Comparison of ENCODE assay signal across 9 mouse cellular contexts in genomic region chr16:57753539-57754280, GRCm38 (mm10). TPM values are rescaled to one million over a fixed set of nuclear protein-coding genes. Genes with fewer than 3 reads are reported as not detected.
A peak's percentile ranks its signal among the peaks of the same experiment; 100 is the strongest.
DNase-seq lines count a peak whose midpoint lies in the region; ATAC-seq lines count a peak whose summit lies in the region.
"Had no signal": no experiment of that assay in that cellular context is flagged by ENCODE, and none has a peak within 500 bp of the region (broad histone marks: within the 10 kb centered on the region; RNA-seq: fewer than 3 reads in every experiment).

No protein-coding gene starts in this region.

- DNase-seq in hindbrain, embryonic 14.5 days (ENCODE audit: low spot score), result no peak
- DNase-seq in hindbrain, embryonic 10.5 days (ENCODE audit: low spot score), result no peak
- DNase-seq in right cerebral cortex, postnatal 25 days, result no peak
- DNase-seq in ovary, postnatal 36 days (ENCODE audit: low spot score), result no peak
- DNase-seq: right cerebral cortex, adult 18-20 months; thymus, postnatal 4 days had no signal

- H3K9ac ChIP-seq in hindbrain, embryonic 14.5 days, result no peak overlapping the region
- H3K9ac ChIP-seq in heart, embryonic 15.5 days, result no peak overlapping the region
- H3K9ac ChIP-seq in limb, embryonic 15.5 days, result no peak overlapping the region

- H3K4me2 ChIP-seq in hindbrain, embryonic 14.5 days (replicated peaks), result peak overlapping the region; percentile 79; the same call in 1 of the 2 replicates
- peak overlapping the region; percentile 87 for H3K4me2 ChIP-seq in heart, embryonic 15.5 days
- H3K4me2 ChIP-seq in limb, embryonic 15.5 days, result peak overlapping the region; percentile 76; the same call in 1 of the 2 replicates

- ATAC-seq in hindbrain, embryonic 14.5 days (ENCODE audit: low FRiP score), result no peak
- no peak for ATAC-seq in heart, embryonic 15.5 days (replicated peaks; ENCODE audit: insufficient number of reproducible peaks, insufficient read depth, low FRiP score, low read depth)
- ATAC-seq in limb, embryonic 15.5 days (ENCODE audit: insufficient number of reproducible peaks, low FRiP score, low TSS enrichment, low read depth), result no peak

- H3K4me3 ChIP-seq in hindbrain, embryonic 14.5 days (replicated peaks; ENCODE audit: low read length), result no peak overlapping the region
- H3K4me3 ChIP-seq in hindbrain, embryonic 10.5 days, result no peak overlapping the region
- peak overlapping the region; percentile 52 for H3K4me3 ChIP-seq in brown adipose tissue, adult 24 weeks (ENCODE audit: insufficient read depth, low read depth, low read length)
- 0 out of 2 replicates have a peak overlapping the region, but pooled peaks have one; percentile 55 for H3K4me3 ChIP-seq in heart, embryonic 15.5 days
- H3K4me3 ChIP-seq in limb, embryonic 15.5 days, result peak overlapping the region; percentile 44

- no peaks in the 10 kb centered on the region for H3K9me3 ChIP-seq in hindbrain, embryonic 14.5 days (ENCODE audit: control insufficient read depth, low read length)
- H3K9me3 ChIP-seq in hindbrain, embryonic 10.5 days, result no peaks in the 10 kb centered on the region
- H3K9me3 ChIP-seq in heart, embryonic 15.5 days (replicated peaks), result no peaks in the 10 kb centered on the region
- H3K9me3 ChIP-seq in limb, embryonic 15.5 days, result no peaks in the 10 kb centered on the region

- peaks cover 12% of the 10 kb centered on the region; the same call in 1 of the 2 replicates for H3K4me1 ChIP-seq in hindbrain, embryonic 14.5 days (replicated peaks; ENCODE audit: control insufficient read depth, insufficient read depth, low read length)
- peaks cover 14% of the 10 kb centered on the region for H3K4me1 ChIP-seq in hindbrain, embryonic 10.5 days (replicated peaks)
- no peaks in the 10 kb centered on the region for H3K4me1 ChIP-seq in brown adipose tissue, adult 24 weeks (ENCODE audit: control insufficient read depth, insufficient read depth, insufficient read length, low read length)
- peaks cover 11% of the 10 kb centered on the region for H3K4me1 ChIP-seq in heart, embryonic 15.5 days (replicated peaks)
- H3K4me1 ChIP-seq in limb, embryonic 15.5 days, result peaks cover 22% of the 10 kb centered on the region

- no peaks in the 10 kb centered on the region for H3K36me3 ChIP-seq in hindbrain, embryonic 14.5 days (replicated peaks; ENCODE audit: control insufficient read depth, insufficient read depth)
- no peaks in the 10 kb centered on the region for H3K36me3 ChIP-seq in hindbrain, embryonic 10.5 days
- no peaks in the 10 kb centered on the region for H3K36me3 ChIP-seq in heart, embryonic 15.5 days
- H3K36me3 ChIP-seq in limb, embryonic 15.5 days, result no peaks in the 10 kb centered on the region

- WGBS in hindbrain, embryonic 14.5 days, result 70% methylated on average over 10 of the region's 10 CpGs
- 63% methylated on average over 10 of the region's 10 CpGs for whole genome bisulfite sequencing in hindbrain, embryonic 10.5 days
- 39% methylated on average over 10 of the region's 10 CpGs for WGBS in heart, embryonic 15.5 days
- 41% methylated on average over 10 of the region's 10 CpGs for WGBS in limb, embryonic 15.5 days

- H3K27ac ChIP-seq in hindbrain, embryonic 14.5 days, result no peak overlapping the region
- H3K27ac ChIP-seq in hindbrain, embryonic 10.5 days, result no peak overlapping the region
- H3K27ac ChIP-seq in brown adipose tissue, adult 24 weeks (replicated peaks; ENCODE audit: low read depth, low read length), result no peak overlapping the region
- no peak overlapping the region for H3K27ac ChIP-seq in heart, embryonic 15.5 days
- peak overlapping the region; percentile 22; the same call in 1 of the 2 replicates for H3K27ac ChIP-seq in limb, embryonic 15.5 days

- no peaks in the 10 kb centered on the region for H3K27me3 ChIP-seq in hindbrain, embryonic 14.5 days (ENCODE audit: control insufficient read depth, insufficient read depth, low read length)
- H3K27me3 ChIP-seq in hindbrain, embryonic 10.5 days (ENCODE audit: insufficient read depth, poor library complexity, severe bottlenecking), result peaks cover 21% of the 10 kb centered on the region; the same call in 1 of the 2 replicates
- H3K27me3 ChIP-seq in heart, embryonic 15.5 days, result no peaks in the 10 kb centered on the region
- 0 out of 2 replicates have a peak, but pooled peaks cover 8% of the 10 kb centered on the region for H3K27me3 ChIP-seq in limb, embryonic 15.5 days

RNA-seq across cellular contexts. Expression of gene Col8a1, which starts 0.8 kb away (rescaled TPM):
- polyA plus RNA-seq in hindbrain, embryonic 14.5 days (2014; fragmentation: Nextera tagmentation; extraction: Ambion mirVana), result 6.0 and 6.2 TPM in 2 replicates
- 1.2 and 2.5 TPM in 2 replicates for polyA plus RNA-seq in hindbrain, embryonic 10.5 days (2016; fragmentation: Nextera tagmentation; extraction: Ambion mirVana)
- 2.3 and 2.6 TPM in 2 replicates for polyA plus RNA-seq in brown adipose tissue, adult 24 weeks (2012; ENCODE audit: insufficient read depth, insufficient read length, missing spikeins)
- polyA plus RNA-seq in heart, embryonic 15.5 days (2015; fragmentation: Nextera tagmentation; extraction: Ambion mirVana), result 2.3 and 2.8 TPM in 2 replicates
- 45.7 and 45.8 TPM in 2 replicates for polyA plus RNA-seq in limb, embryonic 15.5 days (2015; fragmentation: Nextera tagmentation; extraction: Ambion mirVana)

Comparison
In these comparisons a context has a peak if more than half of its experiments do, and no peak if none do; other contexts are left out.
1. H3K4me3 ChIP-seq: peak in brown adipose tissue, adult 24 weeks (single experiment), heart, embryonic 15.5 days (single experiment) and limb, embryonic 15.5 days (single experiment); none in hindbrain, embryonic 14.5 days (single experiment) and hindbrain, embryonic 10.5 days (single experiment).
2. Peak in every context shown above with its lines, with median percentiles within 50 percentile points of each other: H3K4me2 ChIP-seq.